Mouse (Mus musculus) E14TG2a.4 (cell line): ENCODE results near the gene Src.

Source experiments
- CTCF ChIP-seq: conservative IDR thresholded peaks from 2 replicates; pipeline ENCODE4 v1.5.1; 2014; ENCODE audit warnings: low read length
- NANOG ChIP-seq: IDR thresholded peaks from 2 replicates; pipeline ENCODE4 v1.6.1; 2014; ENCODE audit warnings: borderline replicate concordance, low read length, mixed read lengths
- POU5F1 ChIP-seq: IDR thresholded peaks from 2 replicates; pipeline ENCODE4 v1.6.1; 2014; ENCODE audit warnings: low read length, borderline replicate concordance

DNA sequence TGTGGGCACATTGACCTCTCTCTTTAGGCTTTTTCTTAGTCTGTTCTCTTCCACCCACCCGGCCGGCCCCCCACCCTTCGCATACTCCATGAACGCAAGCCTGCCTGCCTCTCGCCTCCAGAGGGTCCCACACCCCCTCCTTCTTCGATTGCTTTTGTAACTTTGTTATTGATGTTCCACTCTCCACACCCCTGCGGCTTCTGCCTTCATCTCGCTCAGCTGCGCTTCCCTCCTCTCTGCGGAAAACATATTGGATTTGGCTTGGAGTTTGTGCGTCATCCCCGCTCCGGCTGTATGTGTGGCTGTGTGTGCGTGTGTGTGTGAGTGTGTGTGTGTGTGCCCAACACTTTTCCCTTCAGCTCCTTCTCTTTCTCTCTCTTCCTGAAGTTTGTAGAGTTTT lies 88.5 kb downstream of the Src start:
- TF ChIP-seq CTCF (no peak), POU5F1 (no peak), NANOG (no peak)
